Mouse (Mus musculus) layer of hippocampus, adult 2 months (tissue): ENCODE measurements around the gene Tent4a. TPM values are rescaled to one million over a fixed set of nuclear protein-coding genes. Genes with fewer than 3 reads are reported as not detected.

Experiments used
- DNase-seq, 2 experiments: peaks; one replicate each; pipeline ENCODE4 v3.0.0; 2022; ENCODE audit warnings: low spot score in 2 of 2
- H3K27ac ChIP-seq: fragments of 200-600 bp; 2 replicates; pipeline ENCODE4 v1.8.1; 2022
- H3K4me3 ChIP-seq: fragments of 200-600 bp; 2 replicates; pipeline ENCODE4 v1.8.1; 2022; ENCODE audit warnings: mild to moderate bottlenecking
- CTCF ChIP-seq: fragments of 200-600 bp; conservative IDR thresholded peaks from 2 replicates; pipeline ENCODE4 v1.8.1; 2022; ENCODE audit warnings: antibody characterized with exemption, mild to moderate bottlenecking, moderate library complexity
- total RNA-seq, 2 experiments: library from RNA; stranded (reverse); gene quantifications; 2 replicates each; pipeline ENCODE4 v1.2.3; 2021

The Tent4a gene
- total RNA-seq, 2 experiments from 2014 or later, result 44.0 to 46.4 TPM

DNA sequence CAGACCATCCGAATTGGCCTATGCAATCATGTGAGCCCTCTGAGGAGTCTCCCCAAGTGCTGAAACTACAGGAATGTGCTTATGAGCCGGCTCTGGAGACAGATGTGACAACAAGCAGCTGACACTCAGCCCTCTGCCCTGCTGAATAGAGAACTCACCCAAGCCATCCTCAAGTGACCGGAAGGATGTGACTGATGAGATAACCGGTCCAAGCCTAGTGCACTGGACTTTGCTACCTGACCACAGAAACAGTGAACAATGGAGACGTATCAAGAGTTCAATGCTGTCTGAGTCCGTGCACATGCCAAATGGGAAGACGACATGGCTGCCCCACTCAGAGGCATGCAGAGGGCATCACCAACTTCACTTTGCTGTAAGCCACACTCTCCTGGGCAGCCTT, 5.9 kb downstream of the Tent4a start:
- H3K27ac ChIP-seq, result 0 out of 2 replicates have a peak overlapping the region, but pooled peaks have one; percentile 7
- TF ChIP-seq CTCF, result no peak
- DNase-seq, result no peak
- no peak overlapping the region for H3K4me3 ChIP-seq

DNA sequence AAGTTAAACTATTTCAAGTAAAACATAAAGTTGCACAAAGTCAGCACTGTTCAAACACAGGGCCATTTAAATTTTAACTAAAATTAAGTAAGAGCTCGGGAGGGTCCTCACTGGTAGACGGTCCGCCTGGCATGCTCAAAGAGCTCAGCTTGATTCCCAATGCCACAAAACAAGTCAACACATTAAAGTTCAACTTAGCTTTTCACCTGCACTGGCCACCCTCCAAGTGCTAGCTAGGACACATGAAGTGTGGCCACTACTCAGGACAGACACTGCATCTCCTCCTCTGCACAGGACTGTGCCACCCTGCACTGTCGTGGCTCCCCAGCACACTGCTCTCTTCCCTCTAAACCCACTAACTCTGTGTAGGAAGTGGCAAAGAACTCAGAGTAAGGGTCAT, 8.6 kb downstream of the Tent4a start:
- no peak for TF ChIP-seq CTCF
- H3K27ac ChIP-seq, result peak overlapping the region; percentile 85; the same call in 1 of the 2 replicates
- no peak overlapping the region for H3K4me3 ChIP-seq
- DNase-seq, result no peak

DNA sequence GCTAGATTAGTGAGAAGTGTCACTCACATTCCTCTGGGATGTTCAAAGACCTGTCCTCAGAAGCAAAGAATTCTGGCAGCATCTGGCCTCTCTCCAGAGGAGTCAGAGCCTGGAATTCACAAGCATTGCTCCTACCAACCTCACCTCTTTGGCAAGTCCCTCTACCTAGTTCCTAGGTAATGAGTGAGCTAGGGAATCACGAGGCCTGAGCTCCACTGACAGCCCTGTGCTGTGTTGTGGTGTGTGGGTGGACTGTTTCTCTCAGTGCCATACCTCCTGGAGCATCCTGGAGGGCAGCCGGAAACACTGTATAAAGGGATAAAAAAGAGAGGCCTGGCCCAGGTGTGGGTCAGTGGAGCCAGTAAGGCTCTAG, 10.3 kb downstream of the Tent4a start:
- H3K4me3 ChIP-seq, result no peak overlapping the region
- peak overlapping the region; percentile 85 for H3K27ac ChIP-seq
- no peak for TF ChIP-seq CTCF
- no peak for DNase-seq

DNA sequence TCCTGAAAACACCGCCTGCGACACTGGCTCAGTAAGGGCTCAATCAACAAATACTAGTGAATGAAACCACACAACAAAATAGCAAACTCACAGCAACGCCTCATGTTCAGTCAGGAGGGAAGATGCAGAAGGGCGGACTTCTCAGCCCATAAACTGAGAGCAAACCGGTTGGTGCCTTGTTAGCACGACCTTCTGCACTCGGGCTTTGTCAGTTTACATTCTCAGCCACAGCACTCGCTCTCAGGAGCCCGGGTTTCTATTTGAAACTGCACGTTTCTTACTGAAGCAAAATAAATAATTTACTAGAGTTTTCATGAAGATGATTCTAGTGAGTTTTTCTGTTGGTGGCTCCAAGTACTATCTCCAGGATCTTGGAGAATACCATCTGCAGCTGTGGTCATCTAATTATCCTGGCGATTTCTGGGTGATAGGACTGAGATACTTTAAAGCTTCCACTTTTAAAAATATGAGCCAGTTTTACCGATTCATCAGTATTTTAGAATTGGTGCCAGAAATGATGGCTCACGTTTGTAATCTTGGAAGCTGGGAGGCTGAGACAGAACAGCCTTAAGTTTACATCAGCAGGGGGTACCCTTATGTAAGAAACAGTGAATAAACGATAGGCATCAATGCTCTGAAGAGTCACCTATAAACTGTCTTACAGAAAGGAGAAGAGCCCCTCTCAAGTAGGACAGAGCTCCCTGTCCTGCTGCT, 10.8 kb downstream of the Tent4a start:
- peak overlapping the region; percentile 85 for H3K27ac ChIP-seq
- no peak for TF ChIP-seq CTCF
- H3K4me3 ChIP-seq, result no peak overlapping the region
- no peak for DNase-seq

DNA sequence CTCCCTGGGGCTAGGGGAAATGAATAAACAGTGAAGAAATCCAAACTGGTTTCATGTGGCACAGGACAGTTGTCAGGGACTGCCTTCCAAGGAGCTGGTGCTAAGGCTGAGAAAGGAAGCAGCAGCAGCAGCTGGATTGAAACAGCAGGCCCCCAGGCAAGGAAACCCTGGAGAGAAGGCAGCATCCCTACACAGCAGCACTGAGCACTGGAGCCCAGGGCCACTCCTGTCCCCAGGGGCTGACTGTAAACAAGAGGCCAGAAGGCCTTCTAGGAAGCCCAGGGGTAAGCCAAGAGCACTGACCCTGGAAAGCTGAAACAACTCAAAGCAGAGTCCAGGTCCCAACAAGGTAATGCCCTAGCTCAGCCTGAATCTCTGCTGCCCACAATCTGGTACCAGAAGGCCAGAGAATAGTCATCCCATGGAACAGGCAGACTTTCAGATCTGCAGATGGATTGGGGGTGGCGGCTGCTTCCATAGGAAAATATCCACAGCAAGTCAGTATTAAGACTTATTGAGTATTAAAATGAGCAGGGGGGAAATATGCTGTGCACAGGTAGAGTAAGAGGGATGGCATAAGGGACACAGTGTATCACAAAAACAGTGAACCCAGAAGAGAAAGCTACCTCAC, 12.1 kb downstream of the Tent4a start:
- TF ChIP-seq CTCF, result no peak
- Histone ChIP-seq H3K27ac (peak overlapping the region; percentile 85), H3K4me3 (no peak overlapping the region)
- DNase-seq, result peak in 1 of 2 experiments; percentile 66

DNA sequence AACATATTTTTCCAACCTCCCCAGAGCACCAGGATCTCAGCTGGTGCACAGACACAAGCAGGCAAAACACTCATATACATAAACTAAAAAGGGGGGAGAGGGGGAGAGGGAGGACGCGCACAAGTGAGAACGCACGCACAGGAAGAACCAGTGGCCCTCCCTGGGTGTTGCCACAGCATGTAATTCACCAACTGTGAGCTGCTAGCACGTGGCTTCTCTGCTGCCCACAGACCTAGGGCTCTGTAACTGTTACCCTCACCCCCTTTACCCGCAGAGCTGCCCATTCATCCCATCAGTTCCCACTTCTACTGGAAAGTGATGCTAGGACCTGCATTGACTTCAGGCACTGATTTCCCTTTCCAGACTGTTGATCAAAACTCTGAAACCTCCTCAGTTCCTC, 15.3 kb downstream of the Tent4a start:
- Histone ChIP-seq H3K4me3 (no peak overlapping the region), H3K27ac (no peak overlapping the region)
- DNase-seq, result no peak
- no peak for TF ChIP-seq CTCF

DNA sequence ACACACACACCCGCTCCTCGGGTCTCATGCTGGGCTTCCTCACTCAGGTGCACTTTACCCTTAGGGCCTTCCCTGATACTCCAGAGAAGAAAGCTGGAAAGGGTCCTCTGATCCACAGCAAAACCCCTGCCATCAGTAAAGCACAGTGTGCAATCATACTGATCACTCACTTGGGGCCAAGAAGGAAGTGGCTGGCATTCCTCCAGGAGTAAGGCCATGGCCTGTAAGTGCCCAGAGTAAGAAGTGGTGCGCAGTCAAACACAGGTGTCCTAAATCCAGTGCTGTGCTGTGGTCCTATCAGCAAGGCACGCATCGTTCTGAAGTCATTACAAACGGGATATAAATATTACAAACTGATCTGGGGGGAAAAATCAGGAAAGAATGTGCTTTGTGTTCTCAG, 17.0 kb downstream of the Tent4a start:
- DNase-seq, result no peak
- Histone ChIP-seq H3K27ac (no peak overlapping the region), H3K4me3 (no peak overlapping the region)
- TF ChIP-seq CTCF, result no peak

DNA sequence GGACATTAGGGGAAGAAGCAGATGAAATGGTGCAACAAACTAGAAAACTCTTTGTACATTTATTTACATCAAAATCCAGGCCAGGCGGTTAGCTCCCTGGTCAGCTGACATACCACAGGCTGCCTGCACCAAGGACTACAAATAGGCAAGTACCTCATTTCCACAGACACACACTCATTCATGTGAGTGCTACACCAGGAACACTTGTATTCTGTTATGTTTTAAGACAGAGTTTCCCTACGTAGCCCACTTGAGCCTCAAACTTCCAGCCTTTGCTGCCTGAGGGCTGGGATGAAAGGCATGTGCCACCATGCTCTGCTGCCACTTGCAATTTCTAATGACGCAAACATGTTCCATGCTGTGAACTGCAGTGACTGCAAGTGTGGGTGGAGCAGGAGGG, 19.3 kb downstream of the Tent4a start:
- no peak for DNase-seq
- no peak overlapping the region for H3K4me3 ChIP-seq
- TF ChIP-seq CTCF, result no peak
- H3K27ac ChIP-seq, result no peak overlapping the region

DNA sequence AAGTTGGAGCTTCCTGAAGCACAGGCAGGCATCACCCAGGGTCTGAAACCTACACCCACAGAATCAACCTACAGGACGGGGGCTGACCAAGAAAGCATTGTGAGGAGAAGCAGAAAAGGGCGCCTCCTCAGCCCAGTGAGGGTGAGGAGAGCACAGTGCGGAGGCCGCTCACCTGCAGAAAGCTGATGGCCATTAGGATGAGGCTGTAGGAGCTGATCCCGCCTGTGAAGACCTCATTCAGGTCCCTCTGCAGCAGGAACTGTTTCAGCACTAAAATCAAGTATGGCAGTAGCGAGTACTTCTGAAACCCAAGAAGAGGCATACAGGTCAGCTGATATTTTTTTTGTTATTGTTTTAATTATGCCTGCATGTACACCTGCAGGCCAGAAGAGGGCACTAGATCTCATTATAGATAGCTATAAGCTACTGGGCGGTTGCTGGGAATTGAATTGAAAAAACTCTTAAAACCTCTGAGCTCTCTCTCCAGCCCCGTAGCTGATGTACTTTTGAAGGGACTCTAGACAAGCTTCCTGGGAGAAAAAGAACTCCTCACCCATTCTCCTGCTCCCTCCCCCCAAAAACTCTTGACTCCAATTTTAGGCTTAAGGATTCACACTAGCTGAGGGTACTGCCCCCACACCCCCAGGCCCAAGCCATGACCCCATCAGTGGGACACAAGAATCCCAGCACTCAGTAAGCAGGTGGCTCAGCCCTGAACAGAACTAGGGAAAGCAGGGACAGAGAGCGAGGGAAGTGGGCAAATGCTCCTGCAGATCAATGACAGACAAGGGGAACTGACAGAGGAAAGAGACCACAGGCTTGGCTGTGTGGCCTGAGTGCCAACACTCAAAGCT, 24.8 kb downstream of the Tent4a start:
- peak overlapping the region; percentile 67 for H3K27ac ChIP-seq
- no peak overlapping the region for H3K4me3 ChIP-seq
- DNase-seq, result peak in 1 of 2 experiments; percentile 50
- TF ChIP-seq CTCF, result peak; percentile 87

DNA sequence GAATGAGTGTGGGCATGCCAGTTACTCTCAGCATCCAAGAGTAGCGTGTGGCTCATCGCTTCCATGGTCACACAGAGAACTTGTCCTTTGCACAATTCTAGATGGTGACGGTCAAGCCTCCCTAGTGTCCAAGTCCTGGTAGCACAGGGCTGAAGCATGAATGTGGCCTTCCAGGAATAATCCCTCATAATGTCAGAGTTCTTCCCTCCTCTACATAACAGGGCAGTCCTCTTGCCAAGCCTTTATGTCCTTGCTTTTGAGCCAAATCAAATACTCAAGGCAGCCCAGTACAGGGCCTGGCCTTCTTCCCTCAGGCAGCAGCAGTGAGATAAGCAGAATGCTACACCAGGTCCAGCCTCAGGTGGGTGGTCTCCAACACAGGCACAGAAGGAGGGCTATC, 26.8 kb downstream of the Tent4a start:
- no peak for TF ChIP-seq CTCF
- no peak for DNase-seq
- Histone ChIP-seq H3K27ac (no peak overlapping the region), H3K4me3 (no peak overlapping the region)

DNA sequence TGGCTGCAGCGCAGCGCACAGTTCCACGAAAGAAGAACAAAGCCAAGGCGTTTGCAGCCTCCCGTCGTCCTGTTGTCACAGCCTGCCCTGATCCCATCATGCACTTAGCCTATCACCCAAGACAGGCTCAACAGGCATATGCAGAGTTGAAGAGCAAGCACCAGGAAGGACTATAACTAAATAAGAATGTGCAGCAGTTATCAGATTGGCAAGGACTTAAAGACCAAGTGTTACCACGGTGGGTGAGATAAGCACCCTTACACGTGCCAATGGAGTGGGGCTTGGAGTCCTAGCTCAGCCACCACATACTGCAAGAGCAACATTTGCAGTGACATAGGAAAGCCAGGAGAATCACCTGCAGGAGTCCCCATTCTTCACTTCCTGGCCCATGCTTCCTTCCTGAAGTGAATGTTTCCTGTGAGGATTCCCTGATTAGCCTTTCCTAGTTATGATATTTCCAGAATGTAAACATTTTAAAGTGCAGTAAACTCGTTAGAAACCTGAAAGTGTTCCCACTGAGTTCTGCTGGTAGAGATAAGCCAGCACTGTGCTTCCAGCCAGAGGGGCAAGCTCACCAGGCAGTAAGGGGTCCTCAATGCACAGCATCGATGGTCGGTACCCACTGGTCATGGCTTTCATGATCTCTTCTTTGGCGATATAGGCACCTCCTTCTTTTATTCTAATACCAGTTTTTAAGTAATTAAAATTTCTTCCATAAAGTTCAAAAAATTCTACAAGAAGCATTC, 27.9 kb downstream of the Tent4a start:
- Histone ChIP-seq H3K27ac (no peak overlapping the region), H3K4me3 (no peak overlapping the region)
- no peak for TF ChIP-seq CTCF
- no peak for DNase-seq

DNA sequence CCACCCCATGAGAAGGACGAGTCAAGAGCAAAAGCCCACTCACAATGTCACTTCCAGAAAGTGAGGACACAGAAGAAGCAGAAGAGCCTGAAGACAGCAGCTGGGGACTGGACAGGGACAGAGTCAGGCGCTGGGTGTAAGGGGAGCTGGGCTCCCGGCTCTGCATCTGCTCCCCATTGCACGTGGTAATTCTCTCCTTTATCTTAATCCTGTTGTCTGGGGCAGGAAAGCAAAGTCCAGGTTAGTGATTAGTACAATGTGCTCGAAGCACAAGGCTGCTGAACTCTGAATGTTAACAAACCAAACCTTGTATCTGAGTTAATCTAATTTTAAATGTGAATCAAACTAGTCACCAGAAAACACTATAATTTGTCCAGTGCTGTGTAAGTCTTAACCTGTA, 31.6 kb downstream of the Tent4a start:
- no peak for DNase-seq
- Histone ChIP-seq H3K4me3 (no peak overlapping the region), H3K27ac (no peak overlapping the region)
- TF ChIP-seq CTCF, result no peak

DNA sequence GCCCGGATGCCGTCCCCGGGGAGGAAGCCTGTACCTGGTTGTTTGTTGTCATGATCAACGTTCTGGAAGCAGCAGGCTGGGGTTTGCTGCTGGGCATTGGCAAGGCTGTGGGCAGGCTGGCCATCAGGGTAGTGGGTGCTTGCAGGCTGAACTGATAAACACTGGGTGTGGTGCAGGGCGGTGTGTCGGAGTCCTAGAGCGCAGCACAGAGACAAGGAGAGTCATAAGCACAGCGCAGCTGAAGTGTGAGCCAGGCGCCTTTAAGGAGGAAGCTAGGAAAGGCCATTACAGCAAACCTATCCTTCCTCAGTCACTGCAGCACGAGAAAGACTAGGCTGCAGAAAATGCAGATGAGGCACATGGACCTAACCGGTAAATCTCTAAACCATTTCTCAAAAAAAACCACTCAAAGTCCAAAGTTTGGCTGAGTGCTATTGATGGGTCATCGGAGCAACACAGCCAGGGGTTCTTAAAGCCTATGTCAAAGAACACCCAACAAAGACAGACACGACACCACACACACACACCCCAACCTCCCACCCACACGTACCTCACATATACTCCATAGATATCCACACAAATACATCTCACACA, 32.2 kb downstream of the Tent4a start:
- no peak for TF ChIP-seq CTCF
- peak overlapping the region; percentile 14; the same call in 1 of the 2 replicates for H3K27ac ChIP-seq
- DNase-seq, result no peak
- H3K4me3 ChIP-seq, result no peak overlapping the region
